Mouse (Mus musculus) spleen, adult 2 months (tissue): ENCODE data around the gene Gpatch1. TPM values are rescaled to one million over a fixed set of nuclear protein-coding genes. Genes with fewer than 3 reads are reported as not detected.
A peak's percentile ranks its signal among the peaks of the same experiment; 100 is the strongest.

ENCODE experiments used
- DNase-seq, 2 experiments: peaks; one replicate each; pipeline versions ENCODE4 v3.0.0 to v3.0.0-alpha.2; 2012 to 2021; ENCODE audit warnings: low spot score in 2 of 2, low read depth in 1 of 2
- H3K27ac ChIP-seq: fragments of 200-500 bp; 2 replicates; pipeline ENCODE4 v1.5.1; 2012; ENCODE audit warnings: low read length, inconsistent platforms; ENCODE audit not compliant: insufficient read depth
- H3K27me3 ChIP-seq: fragments of 200-500 bp; 2 replicates; pipeline ENCODE4 v1.6.1; 2012; ENCODE audit warnings: mild to moderate bottlenecking, moderate library complexity, low read length, inconsistent platforms; ENCODE audit not compliant: control insufficient read depth, insufficient read depth
- H3K36me3 ChIP-seq: fragments of 200-500 bp; 2 replicates; pipeline ENCODE4 v1.6.1; 2012; ENCODE audit warnings: mild to moderate bottlenecking, low read length, inconsistent platforms; ENCODE audit not compliant: control insufficient read depth, insufficient read depth
- H3K4me1 ChIP-seq: fragments of 200-500 bp; 2 replicates; pipeline ENCODE4 v1.6.1; 2011; ENCODE audit warnings: inconsistent platforms; ENCODE audit not compliant: control insufficient read depth, insufficient read depth, insufficient read length
- H3K4me3 ChIP-seq: fragments of 200-500 bp; 2 replicates; pipeline ENCODE4 v1.5.1; 2011; ENCODE audit warnings: mild to moderate bottlenecking, inconsistent platforms; ENCODE audit not compliant: insufficient read depth, insufficient read length; ENCODE audit errors: extremely low read depth
- CTCF ChIP-seq: fragments of 200-500 bp; IDR thresholded peaks from 2 replicates; pipeline ENCODE4 v1.5.1; 2011; ENCODE audit warnings: mild to moderate bottlenecking, inconsistent platforms; ENCODE audit not compliant: insufficient read depth, insufficient read length, insufficient replicate concordance; ENCODE audit errors: extremely low read depth
- POLR2A ChIP-seq: fragments of 200-500 bp; IDR thresholded peaks from 2 replicates; pipeline ENCODE4 v1.6.1; 2011; ENCODE audit warnings: low read depth, low read length, inconsistent platforms
- WGBS: fragments of 180-500 bp; shearing (Covaris S2); methylation state at CpG from one replicate; pipeline ENCODE4 v1.1.7; 2018; 5-methylcytosine and 5-hydroxymethylcytosine counted together
- polyA plus RNA-seq: library from polyadenylated mRNA; depleted of rRNA; stranded (reverse); fragments of >200 nt; gene quantifications from 2 replicates; pipeline ENCODE4 v1.2.3, GENCODE M21; 2012; rRNA removed

Gpatch1 gene
- polyA plus RNA-seq, 1 experiment = 1.9 TPM

GRCm38 (mm10) chr7:35235308-35235707, 82.9 kb downstream of the Gpatch1 start:
- no peaks in the 10 kb centered on the region for H3K27me3 ChIP-seq
- H3K4me1 ChIP-seq = no peaks in the 10 kb centered on the region
- H3K4me3 ChIP-seq = peak overlapping the region; percentile 45; the same call in 1 of the 2 replicates
- TF ChIP-seq POLR2A (no peak), CTCF (no peak)
- 33% methylated on average over 9 of the region's 9 CpGs for WGBS
- no peak overlapping the region for H3K27ac ChIP-seq
- no peaks in the 10 kb centered on the region for H3K36me3 ChIP-seq
- peak; percentile 29 to 71 for DNase-seq

DNA sequence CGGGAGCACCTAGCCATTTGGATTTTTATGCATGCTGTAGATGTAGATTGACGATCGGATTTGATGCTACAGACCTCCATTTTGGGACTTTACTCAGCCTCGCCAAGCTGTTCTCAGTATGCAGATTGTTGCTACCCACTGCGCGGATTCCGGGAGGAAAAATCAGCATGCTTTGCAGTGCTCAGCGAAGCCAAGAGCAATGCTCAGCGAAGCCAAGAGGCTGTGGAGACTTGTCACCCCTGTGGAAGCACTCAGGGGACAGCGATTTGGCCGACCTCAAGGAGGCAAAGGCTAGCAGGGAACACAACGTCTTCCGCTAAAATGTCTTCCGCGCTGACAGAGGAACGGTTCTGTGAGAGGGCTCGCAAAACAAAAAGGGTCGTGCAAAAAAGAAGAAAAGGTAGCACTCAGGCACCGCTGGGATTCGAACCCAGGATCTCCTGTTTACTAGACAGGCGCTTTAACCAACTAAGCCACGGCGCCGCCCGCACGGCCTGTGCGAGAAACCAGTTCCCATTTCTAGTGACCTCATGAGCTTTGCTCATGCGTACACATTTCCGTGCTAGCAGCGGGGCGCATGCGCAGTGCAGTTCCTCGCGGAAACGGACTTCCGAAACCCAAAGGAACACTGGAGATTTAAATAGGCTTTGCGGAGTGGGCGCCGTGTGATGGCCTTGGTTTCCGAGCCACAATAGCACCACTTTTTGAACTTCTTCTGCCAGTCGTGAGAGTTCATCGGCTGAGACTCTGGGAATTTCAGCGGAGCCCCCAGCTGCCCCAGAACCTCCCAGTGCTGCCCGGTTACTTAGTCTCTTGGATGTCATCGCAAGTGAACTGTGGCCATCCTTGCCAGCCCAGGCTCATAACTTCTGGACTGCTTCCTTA, 83.6 kb downstream of the Gpatch1 start:
- Histone ChIP-seq H3K4me3 (peak overlapping the region; percentile 83), H3K27me3 (no peaks in the 10 kb centered on the region), H3K36me3 (no peaks in the 10 kb centered on the region), H3K27ac (peak overlapping the region; percentile 92), H3K4me1 (no peaks in the 10 kb centered on the region)
- DNase-seq = peak; percentile 92
- WGBS = under 1% methylated on average over 45 of the region's 45 CpGs
- TF ChIP-seq POLR2A (no peak; the same call in 1 of the 2 replicates), CTCF (no peak)

GRCm38 (mm10) chr7:35233861-35234260, 84.4 kb downstream of the Gpatch1 start:
- H3K4me3 ChIP-seq = peak overlapping the region; percentile 74; the same call in 1 of the 2 replicates
- 87% methylated on average over 12 of the region's 12 CpGs for whole genome bisulfite sequencing
- no peak overlapping the region for H3K27ac ChIP-seq
- no peaks in the 10 kb centered on the region for H3K27me3 ChIP-seq
- H3K4me1 ChIP-seq = no peaks in the 10 kb centered on the region
- DNase-seq = no peak
- H3K36me3 ChIP-seq = no peaks in the 10 kb centered on the region
- TF ChIP-seq CTCF (no peak), POLR2A (no peak)

- no peak overlapping the region for H3K27ac ChIP-seq
- TF ChIP-seq POLR2A (no peak), CTCF (no peak)
- H3K4me1 ChIP-seq = no peaks in the 10 kb centered on the region
- no peak for DNase-seq
- 92% methylated on average over 13 of the region's 13 CpGs for WGBS
- H3K36me3 ChIP-seq = no peaks in the 10 kb centered on the region
- no peaks in the 10 kb centered on the region for H3K27me3 ChIP-seq
- no peak overlapping the region for H3K4me3 ChIP-seq
Measured at GRCm38 (mm10) chr7:35232796-35233455, 85.3 kb downstream of the Gpatch1 start.

- H3K36me3 ChIP-seq = no peaks in the 10 kb centered on the region
- no peaks in the 10 kb centered on the region for H3K4me1 ChIP-seq
- no peak overlapping the region for H3K4me3 ChIP-seq
- H3K27ac ChIP-seq = no peak overlapping the region
- 85% methylated on average over 3 of the region's 3 CpGs for WGBS
- H3K27me3 ChIP-seq = no peaks in the 10 kb centered on the region
- no peak for DNase-seq
- TF ChIP-seq CTCF = no peak
- TF ChIP-seq POLR2A = no peak
Measured at GRCm38 (mm10) chr7:35230333-35230732, 87.9 kb downstream of the Gpatch1 start.

Other genes with a start within 250 kb of the Gpatch1 start
- 20.6 and 34.3 TPM in 2 replicates for gene Cebpa, start 199.1 kb downstream of the Gpatch1 start, polyA plus RNA-seq
- 1.3 and 1.5 TPM in 2 replicates for gene Slc7a10, start 132.1 kb downstream of the Gpatch1 start, polyA plus RNA-seq
- 3.1 and 3.6 TPM in 2 replicates for gene Lrp3, start 102.9 kb downstream of the Gpatch1 start, polyA plus RNA-seq
- gene Rhpn2, start 15.7 kb upstream of the Gpatch1 start, polyA plus RNA-seq = 0.48 and 0.88 TPM in 2 replicates
- gene Faap24, start 78.4 kb upstream of the Gpatch1 start, polyA plus RNA-seq = 5.5 and 6.4 TPM in 2 replicates
- 11.0 and 15.4 TPM in 2 replicates for gene Cep89, start 78.6 kb upstream of the Gpatch1 start, polyA plus RNA-seq
- 0.06 TPM in 1 of 2 replicates, not detected in the other for gene Slc7a9, start 130.4 kb upstream of the Gpatch1 start, polyA plus RNA-seq
- gene Tdrd12, start 219.3 kb upstream of the Gpatch1 start, polyA plus RNA-seq = not detected in 2 replicates
- gene Nudt19, start 237.9 kb upstream of the Gpatch1 start, polyA plus RNA-seq = 13.8 and 32.3 TPM in 2 replicates